Mouse (Mus musculus): Measurements from ENCODE around the gene Tm9sf3. TPM values are rescaled to one million over a fixed set of nuclear protein-coding genes. Genes with fewer than 3 reads are reported as not detected.
"Not testable (repeated sequence)": the region's sequence is repeated elsewhere in the genome, so short reads cannot be mapped to it uniquely, and the experiment has no call there.

Tm9sf3 gene
- 93.0 and 98.7 TPM in 2 replicates for polyA plus RNA-seq (2016; fragmentation: Nextera tagmentation; extraction: Ambion mirVana)

DNA sequence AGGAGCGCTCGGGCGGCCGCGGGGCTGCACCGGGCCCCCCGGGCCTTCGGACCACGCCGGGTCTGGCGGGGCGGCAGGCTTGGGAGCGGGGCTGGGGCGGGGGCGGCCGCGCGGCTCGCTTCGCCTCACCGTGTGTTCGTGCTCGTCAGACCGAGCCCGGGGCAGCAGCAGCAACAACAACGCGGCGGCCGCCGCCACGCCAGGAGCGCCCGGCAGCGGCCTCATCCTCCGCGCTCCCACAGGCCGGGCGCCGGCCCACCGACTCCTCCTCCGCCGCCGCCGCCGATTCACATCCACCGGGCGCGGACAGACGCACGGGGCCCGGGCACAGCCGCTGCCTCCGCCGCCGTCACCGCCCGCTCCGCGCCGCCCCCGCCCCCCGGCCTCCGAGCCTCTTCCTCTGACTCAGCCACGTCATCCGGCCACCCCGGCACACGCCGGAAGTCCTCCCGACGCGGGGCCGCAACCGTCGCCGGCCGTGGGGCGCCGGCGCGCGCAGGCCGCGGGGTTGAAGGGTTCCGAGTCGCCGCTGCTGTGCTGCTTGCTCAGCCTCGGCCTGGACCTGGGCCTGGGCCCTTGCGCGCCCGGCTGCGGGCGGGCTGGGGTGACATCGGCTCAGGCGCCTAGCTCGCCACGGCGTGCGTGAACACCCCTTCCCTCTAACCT is at the start of gene Tm9sf3:
Gene Tm9sf3, minus strand, starts transcription at position 368 of the 666 bp plus-strand sequence.
- peak within 1 kb of the TSS; percentile 85 for H3K4me2 ChIP-seq
- peak; percentile 87 for ATAC-seq
- H3K36me3 ChIP-seq, result peaks cover 4% of the 10 kb centered on the region; the same call in 1 of the 2 replicates
- H3K27me3 ChIP-seq (replicated peaks), result no peaks in the 10 kb centered on the region
- peak within 1 kb of the TSS; percentile 97 for H3K27ac ChIP-seq
- H3K9me3 ChIP-seq (replicated peaks), result no peaks in the 10 kb centered on the region
- WGBS (ENCODE audit: insufficient replicate concordance), result under 1% methylated on average over 86 of the region's 98 CpGs
- H3K4me3 ChIP-seq, result peak within 1 kb of the TSS; percentile 99
- H3K9ac ChIP-seq, result peak within 1 kb of the TSS; percentile 96
- peaks cover 48% of the 10 kb centered on the region for H3K4me1 ChIP-seq

DNA sequence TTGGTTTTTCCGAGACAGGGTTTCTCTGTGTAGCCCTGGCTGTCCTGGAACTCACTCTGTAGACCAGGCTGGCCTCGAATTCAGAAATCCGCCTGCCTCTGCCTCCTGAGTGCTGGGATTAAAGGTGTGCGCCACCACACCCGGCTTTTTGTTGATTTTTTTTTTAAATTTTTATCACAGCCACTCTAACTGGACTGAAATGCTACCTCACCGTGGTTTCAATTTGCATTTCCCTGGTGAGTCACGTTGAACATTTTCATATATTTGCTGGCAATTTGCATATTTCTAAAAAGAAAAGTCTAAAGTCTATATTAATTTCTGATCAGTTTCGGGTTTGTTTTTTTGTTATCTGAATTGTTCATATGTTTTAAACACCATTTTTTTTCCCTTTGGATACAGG is 48.8 kb upstream of the Tm9sf3 start:
- WGBS (ENCODE audit: insufficient replicate concordance), result 78% methylated on average over 8 of the region's 8 CpGs

DNA sequence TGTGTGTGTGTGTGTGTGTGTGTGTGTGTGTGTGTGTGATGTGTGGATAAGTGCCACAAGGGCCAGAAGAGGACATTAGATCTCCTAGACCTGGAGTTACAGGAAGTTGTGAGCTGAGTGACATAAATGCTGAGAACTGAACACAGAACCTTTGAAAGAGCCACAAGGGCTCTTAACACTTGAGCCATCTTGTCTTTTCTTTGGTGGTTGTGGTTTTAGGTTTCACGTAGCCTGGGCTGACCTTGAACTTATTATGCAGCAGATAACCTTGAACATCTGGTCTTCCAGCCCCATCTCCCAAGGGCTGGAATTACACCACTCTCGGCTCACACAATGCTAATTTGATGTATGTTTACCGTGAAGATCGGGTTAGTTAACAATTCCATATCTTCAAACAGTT is 48.2 kb upstream of the Tm9sf3 start:
- 70% methylated on average over 4 of the region's 4 CpGs for WGBS (ENCODE audit: insufficient replicate concordance)
- H3K36me3 ChIP-seq, result no peaks in the 10 kb centered on the region
- H3K4me3 ChIP-seq, result no peak overlapping the region
- no peak overlapping the region for H3K27ac ChIP-seq
- ATAC-seq, result no peak
- no peaks in the 10 kb centered on the region for H3K9me3 ChIP-seq (replicated peaks)
- H3K4me2 ChIP-seq, result no peak overlapping the region
- no peaks in the 10 kb centered on the region for H3K27me3 ChIP-seq (replicated peaks)
- H3K4me1 ChIP-seq, result peaks cover 28% of the 10 kb centered on the region
- H3K9ac ChIP-seq, result no peak overlapping the region

More for the DNA sequence above, 48.8 kb upstream of the Tm9sf3 start:
- not testable (repeated sequence) for ATAC-seq; H3K4me3 ChIP-seq; H3K27me3 ChIP-seq (replicated peaks); H3K9ac ChIP-seq; H3K27ac ChIP-seq; H3K9me3 ChIP-seq (replicated peaks); H3K36me3 ChIP-seq; H3K4me2 ChIP-seq
- peaks cover 28% of the 10 kb centered on the region for H3K4me1 ChIP-seq

DNA sequence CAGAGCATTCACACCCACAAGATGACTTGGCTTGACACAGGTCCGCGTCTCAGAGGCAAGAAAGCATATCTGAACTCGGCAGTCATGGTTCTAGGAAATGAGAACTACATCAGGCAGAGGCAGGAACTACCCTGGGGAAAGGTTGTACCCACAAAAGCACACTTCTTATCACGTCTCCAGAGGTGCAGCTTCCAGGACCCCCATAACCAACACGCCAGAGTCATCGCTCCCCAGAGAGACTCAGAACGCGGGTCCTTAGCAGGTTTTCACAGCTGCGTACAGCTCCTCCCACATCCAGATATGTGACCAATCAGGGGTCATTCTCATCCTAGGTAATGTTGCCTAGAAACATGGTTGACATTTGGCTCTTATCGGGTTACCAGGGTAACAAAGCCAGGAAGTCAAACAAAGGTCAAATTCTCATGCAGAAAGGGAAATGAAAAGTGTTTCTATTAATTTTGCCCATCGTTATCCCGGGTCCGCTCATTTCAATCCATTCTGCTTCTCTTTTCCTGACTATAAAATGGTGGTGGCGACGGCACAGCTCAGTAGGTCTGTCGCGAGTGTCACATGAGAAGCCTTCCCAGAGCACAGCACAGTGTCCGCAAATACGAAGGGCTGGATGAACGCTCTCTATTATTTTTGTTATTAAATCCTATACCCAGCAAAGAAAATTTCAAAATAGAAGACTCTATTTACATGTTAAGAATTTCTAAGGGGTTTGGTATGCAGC is 47.3 kb upstream of the Tm9sf3 start:
- peak overlapping the region; percentile 74 for H3K27ac ChIP-seq
- WGBS (ENCODE audit: insufficient replicate concordance), result 29% methylated on average over 20 of the region's 20 CpGs
- peak; percentile 92 for ATAC-seq

GRCm38 (mm10) chr19:41303933-41304332 is 40.1 kb upstream of the Tm9sf3 start:
- 63% methylated on average over 3 of the region's 3 CpGs for WGBS (ENCODE audit: insufficient replicate concordance)
- Histone ChIP-seq H3K4me2 (no peak overlapping the region), H3K27me3 (replicated peaks) (0 out of 2 replicates have a peak, but pooled peaks cover 7% of the 10 kb centered on the region), H3K36me3 (no peaks in the 10 kb centered on the region), H3K9me3 (replicated peaks) (no peaks in the 10 kb centered on the region), H3K9ac (no peak overlapping the region), H3K4me3 (no peak overlapping the region), H3K4me1 (no peaks in the 10 kb centered on the region), H3K27ac (no peak overlapping the region)
- ATAC-seq, result no peak

More for the DNA sequence above, 47.3 kb upstream of the Tm9sf3 start:
- no peaks in the 10 kb centered on the region for H3K9me3 ChIP-seq (replicated peaks)
- H3K4me1 ChIP-seq, result peaks cover 28% of the 10 kb centered on the region
- H3K4me3 ChIP-seq, result peak overlapping the region; percentile 44
- no peaks in the 10 kb centered on the region for H3K36me3 ChIP-seq
- peak overlapping the region; percentile 68 for H3K4me2 ChIP-seq
- no peaks in the 10 kb centered on the region for H3K27me3 ChIP-seq (replicated peaks)
- no peak overlapping the region for H3K9ac ChIP-seq

- no peak for ATAC-seq
- Histone ChIP-seq H3K9ac (no peak overlapping the region), H3K36me3 (no peaks in the 10 kb centered on the region), H3K9me3 (replicated peaks) (no peaks in the 10 kb centered on the region), H3K4me1 (no peaks in the 10 kb centered on the region), H3K4me3 (no peak overlapping the region), H3K27ac (no peak overlapping the region), H3K27me3 (replicated peaks) (0 out of 2 replicates have a peak, but pooled peaks cover 11% of the 10 kb centered on the region), H3K4me2 (no peak overlapping the region)
- WGBS (ENCODE audit: insufficient replicate concordance), result 57% methylated on average over 6 of the region's 6 CpGs
Measured at GRCm38 (mm10) chr19:41303433-41303832, 39.6 kb upstream of the Tm9sf3 start.

DNA sequence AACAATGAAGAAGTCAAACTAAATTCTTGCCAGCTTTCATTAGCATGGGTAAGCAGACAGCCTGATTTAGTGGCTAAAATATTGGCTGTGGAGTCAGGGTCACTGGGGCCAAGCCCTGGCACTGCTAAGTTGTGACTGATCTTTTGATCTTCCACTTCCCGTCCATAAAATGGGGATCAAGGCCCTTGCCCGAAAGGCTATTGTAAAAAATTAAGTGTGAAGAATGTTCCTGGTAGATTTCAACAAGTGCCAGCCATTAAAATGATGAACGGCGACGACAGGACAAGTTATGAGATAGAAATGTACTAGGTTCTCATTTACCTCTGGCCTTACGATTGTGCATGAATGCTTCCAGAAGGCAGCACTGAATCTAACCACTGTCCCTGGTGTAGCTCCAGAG is 38.1 kb upstream of the Tm9sf3 start:
- Histone ChIP-seq H3K9me3 (replicated peaks) (no peaks in the 10 kb centered on the region), H3K4me3 (no peak overlapping the region), H3K36me3 (no peaks in the 10 kb centered on the region), H3K27me3 (replicated peaks) (0 out of 2 replicates have a peak, but pooled peaks cover 11% of the 10 kb centered on the region), H3K9ac (no peak overlapping the region), H3K27ac (no peak overlapping the region), H3K4me1 (no peaks in the 10 kb centered on the region), H3K4me2 (no peak overlapping the region)
- ATAC-seq, result no peak
- 76% methylated on average over 6 of the region's 6 CpGs for WGBS (ENCODE audit: insufficient replicate concordance)

DNA sequence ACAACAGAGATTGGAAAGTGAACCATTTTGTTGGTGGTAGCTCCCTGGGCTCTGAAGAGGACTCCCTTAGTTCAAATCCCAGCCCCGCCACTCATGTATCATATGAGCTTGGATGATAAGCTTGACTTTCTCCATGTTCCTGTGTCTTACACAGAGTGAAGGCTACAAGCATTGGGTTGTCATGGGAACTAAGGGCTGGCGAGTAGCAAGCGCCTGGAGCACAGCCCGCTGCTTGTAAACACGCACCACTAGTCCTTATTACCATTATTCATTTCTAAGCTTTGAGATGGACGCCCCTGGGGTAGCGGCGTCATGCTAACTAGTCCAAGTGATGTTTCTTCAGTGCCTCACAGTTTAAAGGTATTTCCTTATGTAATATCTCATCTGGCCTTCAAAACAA is 35.6 kb upstream of the Tm9sf3 start:
- H3K4me1 ChIP-seq, result no peaks in the 10 kb centered on the region
- H3K9ac ChIP-seq, result no peak overlapping the region
- no peak overlapping the region for H3K4me3 ChIP-seq
- H3K27me3 ChIP-seq (replicated peaks), result 0 out of 2 replicates have a peak, but pooled peaks cover 11% of the 10 kb centered on the region
- H3K27ac ChIP-seq, result no peak overlapping the region
- 78% methylated on average over 8 of the region's 8 CpGs for WGBS (ENCODE audit: insufficient replicate concordance)
- H3K9me3 ChIP-seq (replicated peaks), result no peaks in the 10 kb centered on the region
- ATAC-seq, result no peak
- H3K4me2 ChIP-seq, result no peak overlapping the region
- H3K36me3 ChIP-seq, result no peaks in the 10 kb centered on the region

DNA sequence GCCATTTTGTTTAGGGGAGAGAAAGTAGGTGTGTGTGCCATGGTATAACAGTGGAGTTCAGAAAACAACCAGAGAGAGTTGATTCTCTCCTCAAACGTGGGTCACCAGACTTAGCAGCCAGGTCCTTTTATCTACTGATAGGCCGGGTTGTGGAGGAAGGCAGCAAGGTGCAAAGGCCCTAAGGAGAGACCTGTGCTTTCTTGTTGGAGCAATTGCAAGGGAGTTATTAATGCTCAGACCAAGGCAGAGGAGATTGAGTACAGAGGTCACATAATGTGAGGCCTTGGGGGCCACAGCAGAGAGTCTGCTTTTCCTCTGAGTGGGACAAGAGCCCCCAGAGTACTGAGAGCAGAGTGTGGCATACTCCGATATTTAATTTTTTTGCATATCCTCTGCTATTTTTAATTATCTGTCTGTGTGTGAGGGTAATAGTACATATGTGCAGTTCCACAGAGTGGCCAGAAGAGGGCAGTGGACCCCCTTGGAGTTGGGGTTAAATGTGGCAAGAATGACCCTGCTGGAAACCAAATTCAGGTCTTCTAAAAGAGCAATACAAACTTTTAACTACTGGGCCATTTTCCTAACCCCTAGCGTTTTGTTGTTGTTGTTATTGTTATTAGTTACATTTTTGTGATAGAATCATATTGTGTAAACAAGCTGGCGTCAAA is 27.3 kb upstream of the Tm9sf3 start:
- ATAC-seq, result no peak
- H3K36me3 ChIP-seq, result no peaks in the 10 kb centered on the region
- 47% methylated on average over 5 of the region's 5 CpGs for WGBS (ENCODE audit: insufficient replicate concordance)

DNA sequence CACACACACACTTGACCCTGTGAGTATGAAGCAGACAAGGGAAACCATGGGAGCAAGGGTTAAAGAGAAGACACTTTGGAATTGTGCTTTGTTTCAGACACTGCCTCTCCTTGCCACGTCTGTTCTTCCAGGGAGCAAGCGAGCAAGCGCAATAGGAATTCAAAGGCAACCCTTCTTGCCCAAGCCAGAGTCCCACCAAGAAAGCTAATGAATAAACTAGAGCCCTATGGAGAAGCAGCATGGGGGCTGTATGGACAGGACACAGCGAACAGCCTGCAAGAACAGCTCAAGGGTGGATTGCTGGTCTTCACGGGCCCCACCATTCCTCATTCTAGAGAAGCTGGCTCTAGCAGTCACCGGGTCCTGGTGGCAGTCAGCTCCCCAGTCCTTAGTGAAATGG is 24.8 kb upstream of the Tm9sf3 start:
- no peaks in the 10 kb centered on the region; the same call in 1 of the 2 replicates for H3K4me1 ChIP-seq
- WGBS (ENCODE audit: insufficient replicate concordance), result 80% methylated on average over 6 of the region's 6 CpGs
- H3K4me3 ChIP-seq, result no peak overlapping the region
- H3K36me3 ChIP-seq, result no peaks in the 10 kb centered on the region
- no peak for ATAC-seq
- H3K9ac ChIP-seq, result no peak overlapping the region
- H3K27me3 ChIP-seq (replicated peaks), result peaks cover 11% of the 10 kb centered on the region; the same call in 1 of the 2 replicates
- no peaks in the 10 kb centered on the region for H3K9me3 ChIP-seq (replicated peaks)
- H3K27ac ChIP-seq, result no peak overlapping the region
- H3K4me2 ChIP-seq, result no peak overlapping the region

More for the DNA sequence above, 27.3 kb upstream of the Tm9sf3 start:
- Histone ChIP-seq H3K27me3 (replicated peaks) (0 out of 2 replicates have a peak, but pooled peaks cover 4% of the 10 kb centered on the region), H3K4me2 (no peak overlapping the region), H3K27ac (no peak overlapping the region), H3K4me3 (no peak overlapping the region), H3K9me3 (replicated peaks) (no peaks in the 10 kb centered on the region), H3K4me1 (no peaks in the 10 kb centered on the region), H3K9ac (no peak overlapping the region)

- H3K27ac ChIP-seq, result no peak overlapping the region
Measured at GRCm38 (mm10) chr19:41287224-41287623, 23.4 kb upstream of the Tm9sf3 start.

DNA sequence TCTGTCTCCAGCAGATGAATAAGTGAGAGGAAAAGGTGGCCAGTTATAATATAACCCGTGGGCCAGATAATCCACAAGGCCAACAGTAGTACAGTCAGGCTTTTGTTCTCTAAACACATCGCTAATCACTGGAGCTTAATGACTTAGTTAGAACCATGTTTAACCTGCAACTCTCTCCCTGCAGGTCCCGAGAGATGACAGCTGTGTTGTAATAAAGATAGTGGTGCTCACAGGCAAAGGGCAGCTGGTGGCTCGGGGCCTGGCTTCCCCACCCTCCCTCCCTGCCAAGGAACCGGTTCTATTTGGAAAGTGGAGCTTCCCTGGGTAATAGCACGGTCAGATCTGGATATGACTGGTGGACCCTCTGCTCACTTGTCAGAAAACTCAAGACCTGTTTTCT is 20.7 kb upstream of the Tm9sf3 start:
- Histone ChIP-seq H3K9ac (no peak overlapping the region), H3K4me1 (no peaks in the 10 kb centered on the region; the same call in 1 of the 2 replicates), H3K27ac (no peak overlapping the region), H3K9me3 (replicated peaks) (no peaks in the 10 kb centered on the region), H3K4me3 (no peak overlapping the region), H3K36me3 (no peaks in the 10 kb centered on the region), H3K4me2 (no peak overlapping the region), H3K27me3 (replicated peaks) (peaks cover 11% of the 10 kb centered on the region; the same call in 1 of the 2 replicates)
- ATAC-seq, result no peak
- 58% methylated on average over 6 of the region's 6 CpGs for WGBS (ENCODE audit: insufficient replicate concordance)

More at GRCm38 (mm10) chr19:41287224-41287623, 23.4 kb upstream of the Tm9sf3 start:
- H3K4me1 ChIP-seq, result no peaks in the 10 kb centered on the region; the same call in 1 of the 2 replicates
- H3K9ac ChIP-seq, result no peak overlapping the region
- WGBS (ENCODE audit: insufficient replicate concordance), result 76% methylated on average over 7 of the region's 7 CpGs
- no peak for ATAC-seq
- H3K36me3 ChIP-seq, result no peaks in the 10 kb centered on the region
- peaks cover 11% of the 10 kb centered on the region; the same call in 1 of the 2 replicates for H3K27me3 ChIP-seq (replicated peaks)
- no peaks in the 10 kb centered on the region for H3K9me3 ChIP-seq (replicated peaks)
- no peak overlapping the region for H3K4me2 ChIP-seq
- no peak overlapping the region for H3K4me3 ChIP-seq
